Mouse (Mus musculus): Measurements from ENCODE around the gene Umad1.

Umad1 gene

GRCm38 (mm10) chr6:8420187-8420503 lies 161.1 kb downstream of the Umad1 start:
- no peak for DNase-seq

GRCm38 (mm10) chr6:8421421-8421820 lies 162.3 kb downstream of the Umad1 start:
- DNase-seq: peak in 1 of 2 experiments; percentile 22

GRCm38 (mm10) chr6:8421959-8422581 lies 163.0 kb downstream of the Umad1 start:
- DNase-seq: no peak

GRCm38 (mm10) chr6:8423142-8423541 lies 164.1 kb downstream of the Umad1 start:
- DNase-seq: no peak

GRCm38 (mm10) chr6:8427692-8428091 lies 168.6 kb downstream of the Umad1 start:
- no peak for DNase-seq

GRCm38 (mm10) chr6:8430610-8431234 lies 171.6 kb downstream of the Umad1 start:
- no peak for DNase-seq

- no peak for DNase-seq
Observed at GRCm38 (mm10) chr6:8433179-8433578, 174.1 kb downstream of the Umad1 start.

- DNase-seq: no peak
Observed at GRCm38 (mm10) chr6:8437937-8438336, 178.8 kb downstream of the Umad1 start.

- DNase-seq: no peak
Observed at GRCm38 (mm10) chr6:8441814-8442213, 182.7 kb downstream of the Umad1 start.

- no peak for DNase-seq
Observed at GRCm38 (mm10) chr6:8446786-8447185, 187.7 kb downstream of the Umad1 start.

GRCm38 (mm10) chr6:8455599-8455998 lies 196.5 kb downstream of the Umad1 start:
- no peak for DNase-seq

- no peak for DNase-seq
Observed at GRCm38 (mm10) chr6:8458596-8458995, 199.5 kb downstream of the Umad1 start.

- peak in 1 of 2 experiments; percentile 20 for DNase-seq
Observed at GRCm38 (mm10) chr6:8462447-8462846, 203.4 kb downstream of the Umad1 start.

GRCm38 (mm10) chr6:8465388-8465787 lies 206.3 kb downstream of the Umad1 start:
- no peak for DNase-seq

GRCm38 (mm10) chr6:8465985-8466384 lies 206.9 kb downstream of the Umad1 start:
- DNase-seq: no peak

- DNase-seq: no peak
Observed at GRCm38 (mm10) chr6:8467667-8468337, 208.7 kb downstream of the Umad1 start.

- DNase-seq: peak in 1 of 2 experiments; percentile 21
Observed at GRCm38 (mm10) chr6:8469918-8470317, 210.8 kb downstream of the Umad1 start.

GRCm38 (mm10) chr6:8472125-8472524 lies 213.0 kb downstream of the Umad1 start:
- no peak for DNase-seq

- DNase-seq: peak; percentile 38 to 44
Observed at GRCm38 (mm10) chr6:8472915-8473314, 213.8 kb downstream of the Umad1 start.

- peak in 1 of 2 experiments; percentile 10 for DNase-seq
Observed at GRCm38 (mm10) chr6:8473498-8473897, 214.4 kb downstream of the Umad1 start.

GRCm38 (mm10) chr6:8474316-8474715 lies 215.2 kb downstream of the Umad1 start:
- no peak for DNase-seq

- DNase-seq: no peak
Observed at GRCm38 (mm10) chr6:8474820-8475219, 215.7 kb downstream of the Umad1 start.

- no peak for DNase-seq
Observed at GRCm38 (mm10) chr6:8479176-8479575, 220.1 kb downstream of the Umad1 start.
